21 mouse cellular contexts compared by ENCODE assay signal in genomic region chr4:143227976-143228375, GRCm38 (mm10). TPM values are rescaled to one million over a fixed set of nuclear protein-coding genes. Genes with fewer than 3 reads are reported as not detected.
DNase-seq lines count a peak whose midpoint lies in the region; ATAC-seq and TF ChIP-seq lines count a peak whose summit lies in the region.
"Had no signal": no experiment of that assay in that cellular context is flagged by ENCODE, and none has a peak within 500 bp of the region (broad histone marks: within the 10 kb centered on the region; RNA-seq: fewer than 3 reads in every experiment).

No protein-coding gene starts in this region.

- H3K27me3 ChIP-seq in kidney, adult 2 months (replicated peaks; ENCODE audit: control insufficient read depth, insufficient read depth, low read length): no peaks in the 10 kb centered on the region
- H3K27me3 ChIP-seq: embryonic facial prominence, embryonic 12.5 days; forebrain, embryonic 13.5 days; forebrain, embryonic 15.5 days had no signal

- peak; percentile 36 for DNase-seq in kidney, adult 2 months
- no peak for DNase-seq in kidney, adult 11 months
- DNase-seq in kidney, postnatal 36 days: peak; percentile 11 to 18
- no peak for DNase-seq in kidney, postnatal 4 days
- DNase-seq in ES-CJ7 (ENCODE audit: low read depth, low spot score) (peak; percentile 83), ZHBTc4 (ENCODE audit: low read depth, low spot score) (peak; percentile 58)
- DNase-seq in adrenal gland, postnatal 4 days (ENCODE audit: low spot score in 2 of 2): no peak
- DNase-seq: adrenal gland, adult 2 months; adrenal gland, postnatal 10 days; adrenal gland, postnatal 25 days; cerebellum, adult 11-12 months; cerebellum, adult 2 months; cerebellum, adult 9-10 months; cerebellum, postnatal 10 days; cerebellum, postnatal 25 days; forebrain, postnatal 0 days had no signal

- no peak overlapping the region for H3K4me3 ChIP-seq in kidney, adult 2 months (ENCODE audit: insufficient read depth, low read depth, low read length)
- H3K4me3 ChIP-seq: embryonic facial prominence, embryonic 10.5 days; embryonic facial prominence, embryonic 12.5 days; forebrain, embryonic 13.5 days; forebrain, embryonic 15.5 days had no signal

- no peak overlapping the region for H3K27ac ChIP-seq in kidney, adult 2 months (ENCODE audit: insufficient read depth, low read depth, low read length)
- H3K27ac ChIP-seq: embryonic facial prominence, embryonic 10.5 days; embryonic facial prominence, embryonic 12.5 days; forebrain, embryonic 13.5 days; forebrain, embryonic 15.5 days had no signal

- H3K36me3 ChIP-seq in kidney, adult 2 months (ENCODE audit: control insufficient read depth, insufficient read depth, low read length): no peaks in the 10 kb centered on the region
- H3K36me3 ChIP-seq: embryonic facial prominence, embryonic 10.5 days; embryonic facial prominence, embryonic 12.5 days; forebrain, embryonic 15.5 days had no signal

- no peak for TF ChIP-seq CTCF in kidney, adult 2 months (conservative IDR thresholded peaks at IDR 0.05; ENCODE audit: insufficient read depth, insufficient read length, low read depth, low read length)

- no peak for TF ChIP-seq POLR2A in kidney, adult 2 months (IDR thresholded peaks at IDR 0.05; ENCODE audit: low read depth, low read length)

- no peak for ATAC-seq in monocyte, adult 5-6 weeks (replicated peaks; ENCODE audit: insufficient number of reproducible peaks, low FRiP score, low TSS enrichment, poor library complexity, severe bottlenecking)
- ATAC-seq: forebrain, embryonic 13.5 days; forebrain, embryonic 15.5 days; forebrain, postnatal 0 days had no signal

- H3K4me1 ChIP-seq in kidney, adult 2 months (ENCODE audit: control insufficient read depth, insufficient read depth, low read length): no peaks in the 10 kb centered on the region
- H3K4me1 ChIP-seq: embryonic facial prominence, embryonic 10.5 days; embryonic facial prominence, embryonic 12.5 days; forebrain, embryonic 13.5 days; forebrain, embryonic 15.5 days had no signal

- 63% methylated on average over 5 of the region's 5 CpGs for WGBS in kidney, adult 2 months

RNA-seq across cellular contexts. Expression of gene Prdm2, which starts 15.2 kb away (rescaled TPM):
- polyA plus RNA-seq in kidney, adult 2 months (2012; rRNA removed): 10.1 and 13.9 TPM in 2 replicates
- total RNA-seq in monocyte, adult 5-6 weeks (2017): 26.7 to 41.5 TPM (median 30.2 TPM) in 3 replicates
- 10 to 100 TPM; 32.1 to 33.9 TPM for total RNA-seq in adrenal gland, postnatal 4 days (2021)

Comparison
In these comparisons a context has a peak if more than half of its experiments do, and no peak if none do; other contexts are left out.
1. DNase-seq: peak in kidney, adult 2 months (single experiment), kidney, postnatal 36 days (2 of 2), ES-CJ7 (single experiment) and ZHBTc4 (single experiment); none in kidney, adult 11 months (single experiment), kidney, postnatal 4 days (0 of 2) and adrenal gland, postnatal 4 days (0 of 2).